Mouse (Mus musculus) bone marrow macrophage, adult 2 months (primary cell): ENCODE data around the gene Ss18l1.

Experiments
- CTCF ChIP-seq: IDR thresholded peaks from 2 replicates; pipeline ENCODE4 v1.5.1; 2012; ENCODE audit warnings: low read depth, mild to moderate bottlenecking, low read length, moderate library complexity
- POLR2A ChIP-seq: IDR thresholded peaks from 2 replicates; pipeline ENCODE4 v1.6.1; 2012; ENCODE audit warnings: mild to moderate bottlenecking, low read depth, low read length, borderline replicate concordance

DNA sequence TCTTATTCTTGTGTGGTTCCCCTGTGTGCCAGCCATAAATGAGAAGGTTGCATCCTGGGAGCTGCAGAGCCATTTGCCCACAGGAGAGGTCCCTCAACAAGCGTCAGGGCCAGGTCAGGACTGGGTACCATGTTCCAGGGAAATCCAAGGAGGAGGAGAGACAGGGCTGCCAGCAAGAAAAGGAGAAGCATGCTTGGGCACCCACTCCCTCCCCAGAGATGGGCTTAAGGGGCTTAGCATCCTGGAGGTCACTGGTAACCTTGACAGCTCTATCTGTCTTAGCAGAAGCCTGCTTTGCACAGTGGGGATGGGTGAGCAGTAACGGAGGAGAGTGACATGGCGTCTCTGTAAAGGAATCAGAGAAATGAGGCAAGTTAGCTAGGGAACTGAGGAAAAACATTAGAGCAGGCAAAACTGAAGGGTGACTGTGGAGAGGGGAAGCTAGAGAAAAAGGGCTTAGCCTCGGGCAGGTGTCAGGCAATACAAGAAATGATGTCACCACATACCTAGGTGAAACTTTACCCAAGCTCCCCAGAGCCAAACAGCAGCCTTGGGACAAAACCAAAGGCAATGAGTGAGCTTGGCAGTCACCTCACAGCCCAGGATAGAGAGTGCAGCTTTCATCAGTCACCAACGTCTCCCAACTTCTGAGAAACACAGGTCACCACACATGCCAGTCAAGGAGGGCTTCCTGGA is 36.5 kb upstream of the Ss18l1 start:
- TF ChIP-seq CTCF (no peak), POLR2A (no peak)
